Mouse (Mus musculus) limb, embryonic 15.5 days (tissue): ENCODE measurements around the gene Exosc9. TPM values are rescaled to one million over a fixed set of nuclear protein-coding genes. Genes with fewer than 3 reads are reported as not detected.
A peak's percentile ranks its signal among the peaks of the same experiment; 100 is the strongest.
"Not testable (repeated sequence)": the region's sequence is repeated elsewhere in the genome, so short reads cannot be mapped to it uniquely, and the experiment has no call there.

Experiments used
- ATAC-seq: fragments of 200-750 bp; cut with Nextera tagmentation; 2 replicates; pipeline ENCODE4 v1.8.0; 2017; ENCODE audit warnings: low read depth, moderate TSS enrichment; ENCODE audit not compliant: insufficient number of reproducible peaks, low FRiP score, low TSS enrichment
- H3K27ac ChIP-seq: fragments of 300-500 bp; sonication (generic); 2 replicates; pipeline ENCODE4 v1.5.1; 2015; ENCODE audit warnings: moderate library complexity, mild to moderate bottlenecking, inconsistent platforms
- H3K27me3 ChIP-seq: fragments of 300-500 bp; sonication (generic); 2 replicates; pipeline ENCODE4 v1.6.1; 2015; ENCODE audit warnings: inconsistent platforms
- H3K36me3 ChIP-seq: fragments of 300-500 bp; sonication (generic); 2 replicates; pipeline ENCODE4 v1.6.1; 2015; ENCODE audit warnings: inconsistent platforms
- H3K4me1 ChIP-seq: fragments of 300-500 bp; sonication (generic); 2 replicates; pipeline ENCODE4 v1.6.1; 2015; ENCODE audit warnings: inconsistent platforms
- H3K4me2 ChIP-seq: fragments of 300-500 bp; sonication (generic); 2 replicates; pipeline ENCODE4 v1.6.1; 2015; ENCODE audit warnings: mild to moderate bottlenecking, inconsistent platforms
- H3K4me3 ChIP-seq: fragments of 300-500 bp; sonication (generic); 2 replicates; pipeline ENCODE4 v1.5.1; 2015; ENCODE audit warnings: mild to moderate bottlenecking, inconsistent platforms
- H3K9ac ChIP-seq: fragments of 300-500 bp; sonication (generic); 2 replicates; pipeline ENCODE4 v1.6.1; 2015; ENCODE audit warnings: inconsistent platforms
- H3K9me3 ChIP-seq: fragments of 300-500 bp; sonication (generic); 2 replicates; pipeline ENCODE4 v1.6.1; 2016; ENCODE audit warnings: inconsistent platforms
- WGBS: fragments of 180-500 bp; shearing (Covaris S2); methylation state at CpG from one replicate; pipeline ENCODE4 v1.1.7; 2015; 5-methylcytosine and 5-hydroxymethylcytosine counted together
- polyA plus RNA-seq: library from polyadenylated mRNA; unstranded; fragments of >200 nt; fragmentation: Nextera tagmentation; extraction: Ambion mirVana; gene quantifications from 2 replicates; pipeline ENCODE4 v1.2.1, GENCODE M21; 2015

Exosc9 gene
- polyA plus RNA-seq, 1 experiment from 2014 or later, result 55.8 TPM

DNA sequence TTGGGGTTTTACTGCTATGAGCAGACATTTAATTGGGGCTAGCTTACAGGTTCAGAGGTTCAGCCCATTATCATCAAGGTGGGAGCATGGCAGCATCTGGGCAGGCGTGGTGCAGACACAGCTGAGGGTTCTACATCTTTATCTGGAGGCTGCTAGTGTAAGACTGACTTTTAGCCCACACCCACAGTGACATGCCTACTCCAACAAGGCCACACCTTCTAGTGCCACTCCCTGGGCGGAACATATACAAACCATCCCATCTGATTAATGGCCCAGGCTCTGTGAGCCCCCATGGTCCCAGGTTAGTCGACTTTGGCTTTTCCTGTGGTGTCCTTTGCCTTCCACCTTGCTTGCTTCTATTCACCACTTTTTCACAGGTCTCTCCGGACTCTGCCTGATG, 7.2 kb downstream of the Exosc9 start:
- Histone ChIP-seq H3K4me1 (no peaks in the 10 kb centered on the region), H3K9me3 (no peaks in the 10 kb centered on the region), H3K4me2 (no peak overlapping the region), H3K9ac (no peak overlapping the region), H3K4me3 (no peak overlapping the region), H3K27ac (no peak overlapping the region), H3K27me3 (no peaks in the 10 kb centered on the region), H3K36me3 (peaks cover 83% of the 10 kb centered on the region)
- 79% methylated on average over 4 of the region's 4 CpGs for WGBS
- no peak for ATAC-seq

DNA sequence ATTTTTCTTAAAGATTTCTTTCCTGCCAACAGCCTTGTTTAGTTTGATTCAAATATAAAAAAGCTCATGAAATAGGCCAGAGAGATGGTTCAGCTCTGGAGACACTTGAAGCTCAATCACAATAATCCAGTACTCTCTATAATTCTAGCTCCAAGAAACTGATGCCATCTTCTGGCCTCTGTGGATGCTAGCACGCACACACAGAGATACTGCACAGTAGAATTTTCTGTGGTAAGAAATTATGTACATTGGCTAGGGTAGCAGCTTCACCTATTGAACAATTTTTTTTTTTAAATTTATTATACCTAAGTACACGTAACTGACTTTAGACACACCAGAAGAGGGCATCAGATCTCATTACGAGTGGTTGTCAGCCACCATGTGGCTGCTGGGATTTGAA, 11.3 kb downstream of the Exosc9 start:
- no peaks in the 10 kb centered on the region for H3K27me3 ChIP-seq
- ATAC-seq, result no peak
- H3K9ac ChIP-seq, result no peak overlapping the region
- no peaks in the 10 kb centered on the region for H3K9me3 ChIP-seq
- H3K4me1 ChIP-seq, result 0 out of 2 replicates have a peak, but pooled peaks cover 3% of the 10 kb centered on the region
- peaks cover 84% of the 10 kb centered on the region for H3K36me3 ChIP-seq
- H3K27ac ChIP-seq, result no peak overlapping the region
- no peak overlapping the region for H3K4me2 ChIP-seq
- whole genome bisulfite sequencing, result 85% methylated on average over 3 of the region's 3 CpGs
- H3K4me3 ChIP-seq, result no peak overlapping the region

DNA sequence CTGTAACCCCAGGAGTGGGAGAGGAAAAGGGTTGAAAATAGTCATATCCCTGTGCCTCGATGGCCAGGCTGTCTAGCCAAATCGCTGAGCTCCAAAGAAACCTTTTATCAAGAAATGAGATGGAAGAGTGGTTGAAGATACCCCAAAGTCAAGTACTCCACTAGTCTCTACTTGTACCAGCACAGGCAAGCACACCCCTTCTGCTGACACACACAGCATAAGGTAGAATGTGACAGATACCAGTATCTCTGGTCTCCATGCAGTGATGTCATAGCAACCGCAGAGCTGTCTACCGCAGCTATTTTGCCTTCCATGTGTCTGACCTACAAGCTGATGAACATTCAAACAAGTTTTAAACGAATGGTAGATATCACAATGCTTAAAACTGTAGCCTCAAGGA, 17.4 kb downstream of the Exosc9 start:
- H3K27me3 ChIP-seq, result no peaks in the 10 kb centered on the region
- WGBS, result 87% methylated on average over 5 of the region's 5 CpGs
- peaks cover 48% of the 10 kb centered on the region for H3K36me3 ChIP-seq
- no peak overlapping the region for H3K9ac ChIP-seq
- H3K4me1 ChIP-seq, result peaks cover 28% of the 10 kb centered on the region
- no peaks in the 10 kb centered on the region for H3K9me3 ChIP-seq
- peak overlapping the region; percentile 78 for H3K4me3 ChIP-seq
- peak overlapping the region; percentile 96 for H3K4me2 ChIP-seq
- H3K27ac ChIP-seq, result no peak overlapping the region
- no peak for ATAC-seq

DNA sequence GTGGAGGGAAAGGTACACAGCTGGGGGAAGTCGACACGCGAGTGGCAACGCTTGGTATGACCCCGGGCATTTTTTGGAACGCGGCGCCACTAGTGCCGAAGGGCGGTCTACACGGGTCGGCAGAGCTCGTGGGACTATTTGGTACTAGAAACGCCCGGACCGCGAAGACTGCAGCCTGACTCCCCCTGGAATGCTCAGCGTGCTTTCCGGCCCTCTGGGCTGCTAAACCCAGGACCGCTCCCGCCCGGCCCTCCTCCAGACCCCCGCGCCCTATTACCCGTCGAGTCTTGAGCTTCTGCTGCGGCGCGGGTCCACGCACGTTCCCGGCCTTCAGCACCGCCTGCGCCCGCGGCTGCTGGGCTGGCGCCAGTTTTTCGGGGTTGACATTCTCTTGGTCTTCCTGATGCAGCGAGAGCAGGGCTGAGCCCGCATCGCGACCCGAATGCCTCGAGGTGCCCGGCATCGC, 19.0 kb downstream of the Exosc9 start:
- no peaks in the 10 kb centered on the region for H3K27me3 ChIP-seq
- H3K9me3 ChIP-seq, result no peaks in the 10 kb centered on the region
- peak overlapping the region; percentile 76 for H3K27ac ChIP-seq
- H3K9ac ChIP-seq, result peak overlapping the region; percentile 71
- ATAC-seq, result 0 out of 2 replicates have a peak, but pooled peaks have one; percentile 10
- H3K4me3 ChIP-seq, result peak overlapping the region; percentile 78
- under 1% methylated on average over 46 of the region's 46 CpGs for WGBS
- H3K4me2 ChIP-seq, result peak overlapping the region; percentile 96
- peaks cover 28% of the 10 kb centered on the region for H3K4me1 ChIP-seq
- H3K36me3 ChIP-seq, result peaks cover 36% of the 10 kb centered on the region

DNA sequence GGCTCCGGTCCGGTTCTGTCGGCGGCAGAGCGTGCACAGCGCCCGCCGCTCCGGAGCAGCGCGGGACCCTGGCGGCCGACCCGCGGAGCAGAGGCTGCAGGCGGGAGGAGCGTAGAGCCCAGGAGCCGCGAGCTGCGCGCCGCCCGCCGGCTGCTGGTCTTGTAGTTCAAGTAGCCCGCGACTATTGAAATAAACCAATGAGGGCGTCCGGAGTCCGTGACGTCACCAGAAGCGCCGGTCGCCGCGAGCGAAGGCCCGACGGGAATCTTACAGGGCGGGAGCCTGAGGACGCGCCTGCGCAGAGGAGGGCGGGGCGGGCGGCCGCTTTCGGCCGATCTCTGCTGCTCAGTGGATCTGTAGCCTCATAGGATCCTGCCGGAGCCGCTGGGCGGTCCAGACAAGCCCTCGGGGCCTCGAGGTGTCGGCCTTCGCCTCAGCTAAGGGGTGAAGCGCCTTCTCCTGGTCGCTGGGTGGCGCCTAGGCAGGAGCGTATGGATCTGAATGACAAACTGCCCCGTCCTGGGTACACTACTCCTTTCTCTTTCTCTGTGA, 19.5 kb downstream of the Exosc9 start, which contains the start of gene Ccna2:
Gene Ccna2 (minus strand): TSS at position 324 of the 552 bp plus-strand sequence.
- Histone ChIP-seq H3K36me3 (peaks cover 31% of the 10 kb centered on the region), H3K27me3 (no peaks in the 10 kb centered on the region), H3K27ac (peak within 1 kb of the TSS; percentile 76), H3K9me3 (no peaks in the 10 kb centered on the region), H3K4me1 (peaks cover 28% of the 10 kb centered on the region), H3K9ac (peak within 1 kb of the TSS; percentile 71), H3K4me3 (peak within 1 kb of the TSS; percentile 78), H3K4me2 (peak within 1 kb of the TSS; percentile 96)
- peak; percentile 100 for ATAC-seq
- 0% methylated on average over 60 of the region's 60 CpGs for WGBS

DNA sequence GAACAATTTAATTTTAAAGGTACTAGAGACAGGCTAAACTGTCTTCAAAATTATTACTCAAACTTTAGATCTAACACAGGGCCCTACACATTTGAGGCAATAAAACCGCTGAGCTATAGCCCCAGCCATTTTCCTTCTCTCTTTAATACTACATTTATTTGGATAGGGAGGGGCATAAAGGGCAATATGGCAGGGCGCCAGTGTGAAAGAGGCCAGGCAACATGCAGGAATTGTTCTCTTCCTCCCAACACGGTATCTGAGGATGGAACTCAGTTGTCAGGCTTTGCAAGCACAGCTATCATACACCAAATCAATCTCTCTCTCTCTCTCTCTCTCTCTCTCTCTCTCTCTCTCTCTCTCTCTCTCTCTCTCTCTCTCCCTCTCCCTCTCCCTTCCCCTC, 46.4 kb downstream of the Exosc9 start:
- no peaks in the 10 kb centered on the region for H3K27me3 ChIP-seq
- no peaks in the 10 kb centered on the region for H3K9me3 ChIP-seq
- no peak for ATAC-seq
- no peak overlapping the region for H3K9ac ChIP-seq
- no peak overlapping the region for H3K4me2 ChIP-seq
- H3K4me1 ChIP-seq, result no peaks in the 10 kb centered on the region
- H3K27ac ChIP-seq, result no peak overlapping the region
- H3K4me3 ChIP-seq, result no peak overlapping the region
- WGBS, result 41% methylated on average over 3 of the region's 3 CpGs
- H3K36me3 ChIP-seq, result 0 out of 2 replicates have a peak, but pooled peaks cover 10% of the 10 kb centered on the region

DNA sequence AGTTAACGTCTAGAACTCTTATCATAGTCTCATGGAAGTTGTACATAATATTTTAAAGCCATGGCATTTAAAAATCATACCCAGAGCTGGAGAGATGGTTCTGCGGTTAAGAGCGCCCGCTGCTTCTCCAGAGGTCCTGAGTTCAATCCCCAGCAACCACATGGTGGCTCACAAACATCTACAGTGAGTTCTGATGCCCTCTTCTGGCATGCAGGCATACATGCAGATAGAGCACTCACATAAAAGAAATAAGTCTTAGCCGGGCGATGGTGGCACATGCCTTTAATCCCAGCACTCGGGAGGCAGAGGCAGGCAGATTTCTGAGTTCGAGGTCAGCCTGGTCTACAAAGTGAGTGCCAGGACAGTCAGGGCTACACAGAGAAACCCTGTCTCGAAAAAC, 47.4 kb downstream of the Exosc9 start:
- not testable (repeated sequence) for ATAC-seq

DNA sequence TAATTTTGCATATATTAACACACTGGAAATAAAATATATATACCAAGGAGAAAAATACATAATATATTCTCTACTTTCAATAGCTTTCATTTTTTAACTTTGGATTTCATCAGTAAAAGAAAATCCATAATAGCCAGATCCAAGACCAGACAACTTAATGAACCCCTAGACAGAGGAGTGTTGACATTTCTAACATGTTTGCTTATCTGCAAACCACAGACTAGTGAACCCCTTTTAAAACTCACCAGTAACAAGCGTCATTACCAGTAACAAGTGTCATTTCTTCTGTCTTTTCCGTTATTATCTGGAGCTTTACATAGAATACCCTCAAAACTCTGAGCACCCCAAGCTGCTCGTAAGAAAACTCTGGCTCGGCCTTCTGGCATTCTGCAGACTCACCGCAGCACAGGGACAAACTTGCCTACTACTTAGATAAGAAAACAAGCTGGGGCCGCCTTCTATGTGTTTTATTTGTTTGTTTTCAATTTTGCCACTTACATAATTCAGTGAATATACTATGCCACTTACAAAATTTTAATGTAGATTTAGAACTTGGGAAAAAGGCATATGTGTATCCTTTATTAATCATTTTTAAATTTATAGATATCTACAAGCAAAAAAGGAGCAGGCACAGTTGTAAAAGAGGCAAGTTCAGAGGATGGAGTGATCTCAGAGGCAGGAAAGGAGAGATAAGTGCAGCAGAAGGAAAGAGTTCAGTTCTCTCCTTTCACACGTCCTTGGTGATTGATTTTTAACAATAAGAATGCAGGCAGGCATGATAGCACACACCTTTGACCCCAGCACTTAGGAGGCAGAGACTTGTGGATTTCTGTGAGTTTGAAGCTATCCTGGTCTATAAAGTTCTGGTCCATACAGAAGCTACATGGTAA, 53.7 kb downstream of the Exosc9 start:
- H3K4me2 ChIP-seq, result no peak overlapping the region
- 81% methylated on average over 7 of the region's 7 CpGs for WGBS
- no peak overlapping the region for H3K4me3 ChIP-seq
- peaks cover 13% of the 10 kb centered on the region; the same call in 1 of the 2 replicates for H3K36me3 ChIP-seq
- ATAC-seq, result no peak
- H3K4me1 ChIP-seq, result no peaks in the 10 kb centered on the region
- no peak overlapping the region for H3K9ac ChIP-seq
- no peak overlapping the region for H3K27ac ChIP-seq
- H3K27me3 ChIP-seq, result no peaks in the 10 kb centered on the region
- H3K9me3 ChIP-seq, result no peaks in the 10 kb centered on the region

More for the DNA sequence above, 47.4 kb downstream of the Exosc9 start:
- H3K36me3 ChIP-seq, result peaks cover 12% of the 10 kb centered on the region; the same call in 1 of the 2 replicates
- H3K9ac ChIP-seq, H3K9me3 ChIP-seq, H3K4me3 ChIP-seq, H3K27me3 ChIP-seq, H3K27ac ChIP-seq, H3K4me2 ChIP-seq, H3K4me1 ChIP-seq: not testable (repeated sequence)
- 90% methylated on average over 8 of the region's 9 CpGs for WGBS

DNA sequence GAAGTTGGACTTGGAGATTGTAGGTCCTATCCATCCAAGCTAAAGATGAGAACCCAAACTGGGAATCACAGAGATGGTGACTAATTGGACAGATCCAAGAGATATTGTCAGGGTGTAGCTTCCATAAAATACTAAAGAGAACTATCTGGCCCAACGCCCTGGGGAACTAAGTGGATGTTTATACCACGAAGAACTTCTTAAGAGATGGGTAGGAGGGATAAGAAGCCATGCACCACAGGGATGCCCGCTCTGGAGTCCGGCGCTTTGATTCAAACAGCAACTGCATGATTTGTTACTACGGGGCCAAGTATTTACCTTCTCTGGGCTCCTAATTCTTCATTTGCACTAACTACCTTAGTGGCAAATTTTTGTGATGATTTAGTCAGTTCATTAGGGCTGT, 60.3 kb downstream of the Exosc9 start:
- 5% methylated on average over 6 of the region's 6 CpGs for WGBS
- H3K27me3 ChIP-seq, result no peaks in the 10 kb centered on the region
- peak overlapping the region; percentile 72 for H3K4me3 ChIP-seq
- no peaks in the 10 kb centered on the region for H3K9me3 ChIP-seq
- no peaks in the 10 kb centered on the region; the same call in 1 of the 2 replicates for H3K4me1 ChIP-seq
- H3K36me3 ChIP-seq, result 0 out of 2 replicates have a peak, but pooled peaks cover 3% of the 10 kb centered on the region
- peak overlapping the region; percentile 65 for H3K9ac ChIP-seq
- no peak for ATAC-seq
- H3K27ac ChIP-seq, result peak overlapping the region; percentile 77
- peak overlapping the region; percentile 65 for H3K4me2 ChIP-seq

DNA sequence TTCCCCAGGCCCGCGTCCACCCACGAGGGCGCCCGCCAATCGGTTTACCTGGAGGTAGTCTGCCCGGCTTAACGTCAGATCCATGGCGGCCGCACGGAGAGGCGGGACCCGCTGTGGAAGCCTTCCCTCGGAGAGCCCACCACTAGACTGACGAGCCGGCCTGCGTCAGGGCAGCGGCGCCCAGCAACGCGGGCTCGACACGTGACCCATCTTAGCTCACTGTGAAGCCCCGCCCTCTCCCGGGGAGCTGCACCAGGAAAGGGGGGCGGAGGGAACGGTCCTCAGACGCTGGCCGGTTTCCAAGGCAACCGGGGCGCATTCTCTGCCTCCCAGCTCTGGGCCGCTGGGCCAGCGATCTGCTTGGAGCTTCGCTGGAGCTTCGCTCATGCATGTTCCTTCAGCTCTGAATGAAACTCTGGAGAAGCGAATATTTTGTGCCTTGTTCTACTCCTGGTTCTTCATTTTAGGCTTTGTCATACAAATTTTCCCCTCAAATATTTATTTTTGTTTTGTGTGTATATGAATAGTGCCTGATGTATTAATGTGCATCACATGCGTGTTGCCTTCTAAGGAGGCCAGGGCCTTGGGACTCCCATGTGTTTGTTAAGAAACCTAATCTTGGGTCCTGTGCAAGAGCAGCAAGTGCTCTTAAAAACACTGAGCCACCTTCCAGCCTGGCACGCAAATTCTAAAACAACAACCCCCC, 60.9 kb downstream of the Exosc9 start, which contains the start of gene Bbs7:
Gene Bbs7 (minus strand): TSS at position 276 of the 706 bp plus-strand sequence.
- ATAC-seq, result peak; percentile 98
- Histone ChIP-seq H3K4me1 (no peaks in the 10 kb centered on the region; the same call in 1 of the 2 replicates), H3K9ac (peak within 1 kb of the TSS; percentile 65), H3K4me2 (peak within 1 kb of the TSS; percentile 65), H3K27me3 (no peaks in the 10 kb centered on the region), H3K9me3 (no peaks in the 10 kb centered on the region), H3K36me3 (0 out of 2 replicates have a peak, but pooled peaks cover 3% of the 10 kb centered on the region), H3K27ac (peak within 1 kb of the TSS; percentile 77), H3K4me3 (peak within 1 kb of the TSS; percentile 72)
- 3% methylated on average over 38 of the region's 38 CpGs for WGBS

DNA sequence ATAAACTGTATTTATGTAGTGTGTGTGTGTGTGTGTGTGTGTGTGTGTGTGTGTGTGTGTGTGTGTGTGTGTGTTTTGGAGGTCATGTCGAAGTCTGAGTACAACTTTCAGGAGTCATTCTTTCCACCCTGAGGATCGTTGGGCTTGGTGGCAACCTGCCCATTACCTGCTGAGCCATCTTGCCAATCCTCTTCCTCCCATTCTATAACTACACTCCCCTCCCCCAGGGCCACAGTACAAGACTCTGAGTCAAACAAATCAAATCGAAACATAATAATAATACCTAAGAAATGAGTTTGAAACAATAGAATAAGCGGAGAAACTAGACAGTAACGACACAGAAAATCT, 61.5 kb downstream of the Exosc9 start:
- Histone ChIP-seq H3K9me3 (no peaks in the 10 kb centered on the region), H3K4me1 (no peaks in the 10 kb centered on the region; the same call in 1 of the 2 replicates), H3K27me3 (no peaks in the 10 kb centered on the region), H3K4me2 (peak overlapping the region; percentile 65), H3K9ac (no peak overlapping the region), H3K4me3 (0 out of 2 replicates have a peak overlapping the region, but pooled peaks have one; percentile 72), H3K36me3 (no peaks in the 10 kb centered on the region), H3K27ac (no peak overlapping the region)
- ATAC-seq, result no peak
- 69% methylated on average over 5 of the region's 5 CpGs for WGBS
